Mouse (Mus musculus): ENCODE data around the gene Sh3gl1.

The Sh3gl1 gene

GRCm38 (mm10) chr17:55999794-56000499 lies 36.5 kb downstream of the Sh3gl1 start:
- no peak for DNase-seq (ENCODE audit: low read depth, low spot score)

- no peak for DNase-seq (ENCODE audit: low read depth, low spot score)
Measured at GRCm38 (mm10) chr17:55996007-55996406, 40.4 kb downstream of the Sh3gl1 start.

GRCm38 (mm10) chr17:55990278-55990898 lies 46.0 kb downstream of the Sh3gl1 start:
- no peak for DNase-seq (ENCODE audit: low read depth, low spot score)

- DNase-seq (ENCODE audit: low read depth, low spot score) = peak; percentile 90
Measured at GRCm38 (mm10) chr17:55986030-55986961, 50.1 kb downstream of the Sh3gl1 start, which contains the start of gene Fsd1. Gene Fsd1, plus strand, starts transcription at chr17:55986509.

- no peak for DNase-seq (ENCODE audit: low read depth, low spot score)
Measured at GRCm38 (mm10) chr17:55977301-55977700, 59.1 kb downstream of the Sh3gl1 start.

- DNase-seq (ENCODE audit: low read depth, low spot score) = peak; percentile 91
Measured at GRCm38 (mm10) chr17:55976255-55976862, 60.1 kb downstream of the Sh3gl1 start.

- no peak for DNase-seq (ENCODE audit: low read depth, low spot score)
Measured at GRCm38 (mm10) chr17:55971453-55971852, 65.0 kb downstream of the Sh3gl1 start.

- peak; percentile 61 for DNase-seq (ENCODE audit: low read depth, low spot score)
Measured at GRCm38 (mm10) chr17:55969966-55970891, 66.2 kb downstream of the Sh3gl1 start, which contains the start of gene Shd. Gene Shd, plus strand, starts transcription at chr17:55970467.

- peak; percentile 64 for DNase-seq (ENCODE audit: low read depth, low spot score)
Measured at GRCm38 (mm10) chr17:55969560-55969959, 66.9 kb downstream of the Sh3gl1 start.

- no peak for DNase-seq (ENCODE audit: low read depth, low spot score)
Measured at GRCm38 (mm10) chr17:55968210-55968609, 68.2 kb downstream of the Sh3gl1 start.

- peak; percentile 42 for DNase-seq (ENCODE audit: low read depth, low spot score)
Measured at GRCm38 (mm10) chr17:55967186-55967585, 69.2 kb downstream of the Sh3gl1 start.

Data from brain, adult 2 months (tissue).